Mouse (Mus musculus) small intestine, adult 2 months (tissue): ENCODE measurements at regions not wholly inside any gene's neighbourhood (a gene's known extent, or its start where the extent isn't known, plus 50 kb on each side); places are given as distances from the start of the nearest gene placed in this dataset.

Source experiments
- CTCF ChIP-seq: fragments of 200-500 bp; IDR thresholded peaks from 2 replicates; pipeline ENCODE4 v1.5.1; 2012; ENCODE audit warnings: low read depth, mild to moderate bottlenecking, control low read depth, inconsistent platforms, low read length, moderate library complexity, mixed read lengths; ENCODE audit not compliant: insufficient replicate concordance, insufficient read length; ENCODE audit errors: extremely low read depth
- POLR2A ChIP-seq: fragments of 200-500 bp; IDR thresholded peaks from 2 replicates; pipeline ENCODE4 v1.6.1; 2012; ENCODE audit warnings: low read depth, mild to moderate bottlenecking, control low read depth, inconsistent platforms, low read length, moderate library complexity

DNA sequence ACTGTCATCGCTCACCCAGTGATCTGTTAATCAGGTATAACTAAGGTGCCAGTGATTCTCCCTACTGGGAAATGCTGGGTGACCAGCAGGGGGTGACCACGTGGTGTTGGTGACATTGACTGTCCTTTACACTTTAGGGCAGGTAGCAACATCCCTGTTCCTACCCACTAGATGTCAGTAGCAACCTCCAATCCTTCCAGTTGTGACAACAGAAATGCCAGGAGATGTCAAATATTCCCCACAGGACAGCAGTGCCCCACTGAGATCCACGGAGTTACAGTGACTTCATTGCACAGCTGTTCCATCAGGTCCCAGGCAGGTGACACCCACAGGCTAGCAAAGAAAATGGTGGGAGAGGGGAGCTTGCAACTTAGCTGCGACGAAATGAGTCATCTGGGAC is 176.0 kb downstream of the 1810013L24Rik start:
- no peak for TF ChIP-seq CTCF
- TF ChIP-seq POLR2A: no peak
